Mouse (Mus musculus) intestine, embryonic 14.5 days (tissue): ENCODE results near the gene Abcf3. TPM values are rescaled to one million over a fixed set of nuclear protein-coding genes. Genes with fewer than 3 reads are reported as not detected.

ENCODE experiments used
- ATAC-seq: fragments of 200-750 bp; cut with Nextera tagmentation; replicated peaks from 2 replicates; pipeline ENCODE4 v1.8.0; 2017; ENCODE audit warnings: low read depth, moderate number of reproducible peaks, moderate TSS enrichment, moderate library complexity; ENCODE audit not compliant: low FRiP score, low TSS enrichment
- DNase-seq: peaks from one replicate; pipeline ENCODE4 v3.0.0-alpha.2; 2018; ENCODE audit warnings: low spot score
- H3K27ac ChIP-seq: fragments of 300-500 bp; sonication (generic); 2 replicates; pipeline ENCODE4 v1.5.1; 2014; ENCODE audit warnings: low read depth, mild to moderate bottlenecking, control low read depth
- H3K27me3 ChIP-seq: fragments of 300-500 bp; sonication (generic); replicated peaks from 2 replicates; pipeline ENCODE4 v1.6.1; 2014; ENCODE audit warnings: low read length, control low read depth; ENCODE audit not compliant: control insufficient read depth, insufficient read depth
- H3K36me3 ChIP-seq: fragments of 300-500 bp; sonication (generic); 2 replicates; pipeline ENCODE4 v1.6.1; 2014; ENCODE audit warnings: low read length, control low read depth; ENCODE audit not compliant: control insufficient read depth, insufficient read depth
- H3K4me1 ChIP-seq: fragments of 300-500 bp; sonication (generic); replicated peaks from 2 replicates; pipeline ENCODE4 v1.6.1; 2014; ENCODE audit warnings: low read length, control low read depth, mixed read lengths; ENCODE audit not compliant: control insufficient read depth, insufficient read depth
- H3K4me2 ChIP-seq: fragments of 300-500 bp; sonication (generic); 2 replicates; pipeline ENCODE4 v1.6.1; 2014; ENCODE audit warnings: low read length
- H3K4me3 ChIP-seq: fragments of 300-500 bp; sonication (generic); 2 replicates; pipeline ENCODE4 v1.5.1; 2014; ENCODE audit warnings: low read depth, low read length, control low read depth, mixed read lengths
- H3K9ac ChIP-seq: fragments of 300-500 bp; sonication (generic); 2 replicates; pipeline ENCODE4 v1.6.1; 2014; ENCODE audit warnings: mild to moderate bottlenecking, low read length
- H3K9me3 ChIP-seq: fragments of 300-500 bp; sonication (generic); 2 replicates; pipeline ENCODE4 v1.6.1; 2016; ENCODE audit warnings: low read length, control low read depth; ENCODE audit not compliant: control insufficient read depth
- WGBS: fragments of 180-500 bp; shearing (Covaris S2); extraction: QIAGEN DNeasy Blood & Tissue Kit; methylation state at CpG from one replicate; pipeline ENCODE4 v1.1.7; 2014; 5-methylcytosine and 5-hydroxymethylcytosine counted together
- polyA plus RNA-seq: library from polyadenylated mRNA; unstranded; fragments of >200 nt; fragmentation: Nextera tagmentation; extraction: Ambion mirVana; gene quantifications from 2 replicates; pipeline ENCODE4 v1.2.1, GENCODE M21; 2014

Abcf3 gene
- polyA plus RNA-seq, 1 experiment from 2014 or later: 47.9 TPM

- H3K27me3 ChIP-seq: no peaks in the 10 kb centered on the region
- peak overlapping the region; percentile 17 for H3K4me3 ChIP-seq
- 52% methylated on average over 5 of the region's 5 CpGs for WGBS
- peaks cover 19% of the 10 kb centered on the region for H3K4me1 ChIP-seq
- peak; percentile 54 for DNase-seq
- no peaks in the 10 kb centered on the region for H3K9me3 ChIP-seq
- peaks cover 57% of the 10 kb centered on the region for H3K36me3 ChIP-seq
- no peak overlapping the region for H3K27ac ChIP-seq
- H3K9ac ChIP-seq: peak overlapping the region; percentile 20
- peak overlapping the region; percentile 94 for H3K4me2 ChIP-seq
- no peak for ATAC-seq
Observed at GRCm38 (mm10) chr16:20537071-20537471, 11.3 kb upstream of the Abcf3 start.

- Histone ChIP-seq H3K36me3 (peaks cover 61% of the 10 kb centered on the region), H3K9me3 (no peaks in the 10 kb centered on the region), H3K4me3 (no peak overlapping the region), H3K4me1 (peaks cover 19% of the 10 kb centered on the region), H3K9ac (peak overlapping the region; percentile 20; the same call in 1 of the 2 replicates), H3K27ac (no peak overlapping the region), H3K4me2 (peak overlapping the region; percentile 94), H3K27me3 (no peaks in the 10 kb centered on the region)
- ATAC-seq: no peak
- 48% methylated on average over 6 of the region's 6 CpGs for WGBS
- no peak for DNase-seq
Observed at GRCm38 (mm10) chr16:20537601-20538320, 10.6 kb upstream of the Abcf3 start.

GRCm38 (mm10) chr16:20539649-20540048, 8.7 kb upstream of the Abcf3 start:
- 82% methylated on average over 3 of the region's 3 CpGs for WGBS

GRCm38 (mm10) chr16:20540438-20540837, 7.9 kb upstream of the Abcf3 start:
- no peak for DNase-seq
- Histone ChIP-seq H3K27ac (no peak overlapping the region), H3K4me1 (peaks cover 19% of the 10 kb centered on the region), H3K4me3 (no peak overlapping the region), H3K9me3 (no peaks in the 10 kb centered on the region), H3K27me3 (no peaks in the 10 kb centered on the region), H3K9ac (no peak overlapping the region), H3K4me2 (no peak overlapping the region), H3K36me3 (peaks cover 75% of the 10 kb centered on the region)
- ATAC-seq: no peak
- WGBS: 82% methylated on average over 4 of the region's 4 CpGs

More at GRCm38 (mm10) chr16:20539649-20540048, 8.7 kb upstream of the Abcf3 start:
- ATAC-seq (no peak), DNase-seq (no peak)
- H3K9me3 ChIP-seq: no peaks in the 10 kb centered on the region
- H3K27me3 ChIP-seq: no peaks in the 10 kb centered on the region
- no peak overlapping the region for H3K27ac ChIP-seq
- H3K36me3 ChIP-seq: peaks cover 68% of the 10 kb centered on the region
- H3K4me3 ChIP-seq: no peak overlapping the region
- H3K4me2 ChIP-seq: no peak overlapping the region
- no peak overlapping the region for H3K9ac ChIP-seq
- H3K4me1 ChIP-seq: peaks cover 19% of the 10 kb centered on the region

GRCm38 (mm10) chr16:20545696-20546095, 2.7 kb upstream of the Abcf3 start:
- no peak overlapping the region for H3K27ac ChIP-seq
- WGBS: 92% methylated on average over 10 of the region's 10 CpGs
- DNase-seq (no peak), ATAC-seq (no peak)
- peaks cover 64% of the 10 kb centered on the region for H3K36me3 ChIP-seq
- H3K27me3 ChIP-seq: no peaks in the 10 kb centered on the region
- no peak overlapping the region for H3K4me2 ChIP-seq
- H3K4me3 ChIP-seq: no peak overlapping the region
- peaks cover 11% of the 10 kb centered on the region for H3K4me1 ChIP-seq
- H3K9ac ChIP-seq: no peak overlapping the region
- H3K9me3 ChIP-seq: no peaks in the 10 kb centered on the region

- ATAC-seq (no peak), DNase-seq (no peak)
- H3K27ac ChIP-seq: peak overlapping the region; percentile 34
- H3K9ac ChIP-seq: peak overlapping the region; percentile 48; the same call in 1 of the 2 replicates
- 46% methylated on average over 5 of the region's 5 CpGs for WGBS
- no peaks in the 10 kb centered on the region for H3K9me3 ChIP-seq
- H3K4me1 ChIP-seq: peaks cover 11% of the 10 kb centered on the region
- H3K27me3 ChIP-seq: no peaks in the 10 kb centered on the region
- peak overlapping the region; percentile 95; the same call in 1 of the 2 replicates for H3K4me3 ChIP-seq
- H3K36me3 ChIP-seq: peaks cover 63% of the 10 kb centered on the region
- H3K4me2 ChIP-seq: peak overlapping the region; percentile 74
Observed at GRCm38 (mm10) chr16:20547423-20547822, 954 bp upstream of the Abcf3 start.

- peaks cover 64% of the 10 kb centered on the region for H3K36me3 ChIP-seq
Observed at GRCm38 (mm10) chr16:20549161-20549560, 784 bp downstream of the Abcf3 start.

GRCm38 (mm10) chr16:20551691-20552090, 3.3 kb downstream of the Abcf3 start:
- ATAC-seq: no peak
- Histone ChIP-seq H3K4me1 (peaks cover 11% of the 10 kb centered on the region), H3K9me3 (no peaks in the 10 kb centered on the region), H3K4me3 (no peak overlapping the region), H3K9ac (no peak overlapping the region), H3K4me2 (no peak overlapping the region), H3K27ac (no peak overlapping the region), H3K27me3 (no peaks in the 10 kb centered on the region), H3K36me3 (peaks cover 60% of the 10 kb centered on the region)
- 95% methylated on average over 5 of the region's 5 CpGs for WGBS
- no peak for DNase-seq

More at GRCm38 (mm10) chr16:20549161-20549560, 784 bp downstream of the Abcf3 start:
- ATAC-seq: no peak
- Histone ChIP-seq H3K9ac (peak overlapping the region; percentile 75), H3K27me3 (no peaks in the 10 kb centered on the region), H3K4me1 (peaks cover 11% of the 10 kb centered on the region), H3K9me3 (no peaks in the 10 kb centered on the region), H3K4me2 (peak overlapping the region; percentile 97), H3K4me3 (peak overlapping the region; percentile 95), H3K27ac (no peak overlapping the region)
- 50% methylated on average over 9 of the region's 9 CpGs for WGBS
- no peak for DNase-seq

- H3K9me3 ChIP-seq: no peaks in the 10 kb centered on the region
- H3K27me3 ChIP-seq: no peaks in the 10 kb centered on the region
- peaks cover 64% of the 10 kb centered on the region for H3K36me3 ChIP-seq
- DNase-seq: no peak
- H3K27ac ChIP-seq: no peak overlapping the region
- H3K4me2 ChIP-seq: no peak overlapping the region
- H3K9ac ChIP-seq: no peak overlapping the region
- H3K4me3 ChIP-seq: no peak overlapping the region
- ATAC-seq: no peak
- peaks cover 8% of the 10 kb centered on the region for H3K4me1 ChIP-seq
- 89% methylated on average over 1 of the region's 1 CpGs for WGBS
Observed at GRCm38 (mm10) chr16:20552594-20552993, 4.2 kb downstream of the Abcf3 start.
